Mouse (Mus musculus): ENCODE measurements around the gene Cdk7.

Cdk7 gene

DNA sequence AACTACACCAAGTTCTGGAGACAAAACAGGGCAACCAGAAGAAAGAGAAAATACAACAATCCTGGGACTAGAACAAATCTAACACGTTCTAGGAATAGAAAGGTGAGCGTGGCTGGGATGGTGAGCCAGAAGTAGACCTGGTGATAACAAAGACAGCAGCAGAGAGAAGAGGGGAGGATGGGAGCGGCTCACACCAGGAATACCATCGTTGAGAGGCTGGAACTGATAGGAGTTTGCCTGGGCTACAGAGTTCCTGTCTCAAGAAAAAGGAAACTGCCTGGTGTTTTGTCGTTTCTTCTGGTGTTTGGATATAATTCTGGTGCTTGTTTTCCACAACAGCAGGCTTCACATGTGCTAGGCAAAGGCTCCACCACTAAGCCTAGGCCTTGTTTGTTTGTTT, 2.7 kb downstream of the Cdk7 start:
- CTCF ChIA-PET = no interaction called here

DNA sequence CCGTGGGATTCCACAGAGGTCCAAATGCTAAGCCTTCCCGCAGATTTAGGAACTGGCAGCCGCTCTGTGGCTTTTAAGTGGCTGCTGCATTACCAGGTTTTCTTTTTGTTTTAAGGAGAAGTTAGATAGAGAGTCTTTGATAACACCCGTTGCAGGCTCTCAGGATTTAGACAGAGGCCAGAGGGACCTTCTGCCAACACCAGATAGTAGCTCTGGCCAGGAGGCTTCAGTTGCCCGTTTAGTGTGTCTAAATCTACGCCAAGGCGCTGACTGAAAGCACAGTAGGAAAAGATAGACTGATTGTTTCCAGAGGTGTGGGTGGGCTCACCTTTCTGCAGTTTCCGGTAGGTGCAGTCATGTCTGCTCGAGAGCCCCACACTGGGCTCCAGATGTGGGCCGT, 5.5 kb downstream of the Cdk7 start:
- CTCF ChIA-PET = no interaction called here

GRCm38 (mm10) chr13:100724051-100724754, 6.5 kb downstream of the Cdk7 start:
- CTCF ChIA-PET = no interaction called here

DNA sequence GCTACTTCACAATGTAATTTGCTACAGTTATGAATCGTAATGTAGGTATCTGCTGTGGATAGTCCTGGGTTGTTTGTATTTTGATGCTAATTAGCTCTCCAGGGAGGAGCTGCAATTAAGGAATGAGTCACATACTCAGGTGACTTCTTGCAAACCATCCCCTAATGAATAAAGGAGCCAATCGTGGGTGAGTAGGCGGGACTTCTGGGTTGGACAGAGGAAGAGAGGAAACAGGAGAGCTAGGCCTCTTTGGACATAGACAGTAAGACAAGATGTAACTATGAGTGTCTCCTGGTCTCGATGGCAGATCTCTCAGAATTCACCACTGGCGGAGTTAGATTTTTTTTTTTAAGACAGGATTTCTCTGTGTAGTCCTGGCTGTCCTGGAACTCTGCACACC, 9.1 kb downstream of the Cdk7 start:
- CTCF ChIA-PET = no interaction called here

DNA sequence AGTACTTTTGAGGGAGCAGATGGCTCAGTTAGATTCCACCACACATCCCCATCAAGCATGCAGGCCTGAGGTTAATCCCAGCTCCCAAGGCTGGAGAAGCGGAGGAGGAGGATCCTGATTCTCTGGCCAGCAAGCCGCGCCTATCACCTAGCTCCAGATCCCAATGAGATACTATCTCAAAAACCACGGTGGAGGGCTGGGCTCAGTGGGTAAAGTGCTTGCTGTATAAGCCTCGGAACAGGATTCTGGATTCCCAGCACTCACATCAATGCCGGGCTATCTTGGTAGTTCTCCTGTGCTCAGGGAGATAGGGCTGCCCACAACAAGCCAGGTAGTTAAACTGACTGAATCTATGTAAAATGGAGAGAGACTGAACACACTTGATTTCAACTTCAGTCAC, 15.3 kb downstream of the Cdk7 start:
- CTCF ChIA-PET = no interaction called here

DNA sequence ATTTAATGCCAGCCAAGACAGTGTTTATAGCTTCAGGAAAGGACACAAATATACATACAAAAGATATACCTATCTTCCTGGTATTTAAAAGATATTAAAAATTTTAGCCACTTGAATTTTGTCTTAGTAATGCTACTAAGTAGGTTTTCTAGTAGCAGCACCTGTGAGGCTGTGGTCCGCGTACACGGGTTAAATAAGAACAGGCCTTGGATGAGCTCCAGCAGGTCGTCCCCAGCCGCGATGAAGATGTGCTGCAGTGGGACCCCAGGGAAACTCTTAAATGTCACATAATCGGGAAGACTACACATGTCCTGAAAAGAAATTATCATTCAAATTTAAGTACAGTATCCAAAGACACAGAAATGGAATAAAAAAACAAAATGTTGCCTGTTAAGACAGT, 24.5 kb downstream of the Cdk7 start:
- CTCF ChIA-PET = interaction anchor here (0.6 kb wide), 1 partner anchor 28 kb away, joined by 5 read pairs; no protein-coding TSS in a partner anchor

- CTCF ChIA-PET = no interaction called here
Measured at GRCm38 (mm10) chr13:100703468-100703867, 27.3 kb downstream of the Cdk7 start.

- CTCF ChIA-PET = no interaction called here
Measured at GRCm38 (mm10) chr13:100698866-100699265, 31.9 kb downstream of the Cdk7 start.

- CTCF ChIA-PET = no interaction called here
Measured at GRCm38 (mm10) chr13:100697541-100697940, 33.2 kb downstream of the Cdk7 start.

DNA sequence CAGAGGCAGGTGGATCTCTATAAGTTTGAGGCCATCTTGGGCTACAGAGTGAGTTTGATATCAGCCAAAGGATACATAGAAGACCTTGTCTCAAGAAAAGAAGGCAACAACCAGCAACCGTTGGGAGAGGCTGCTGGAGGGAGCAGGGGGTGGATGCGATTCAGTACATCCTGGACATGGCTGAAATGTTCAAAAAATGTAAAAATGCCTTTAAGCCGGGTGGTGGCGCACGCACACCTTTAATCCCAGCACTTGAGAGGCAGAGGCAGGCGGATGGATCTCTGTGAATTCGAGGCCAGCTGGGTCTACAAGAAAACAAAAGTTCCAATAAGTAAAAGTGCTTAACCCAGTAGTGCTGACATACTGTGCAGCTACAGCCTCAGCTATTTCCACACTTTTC, 43.2 kb downstream of the Cdk7 start:
- CTCF ChIA-PET = no interaction called here

DNA sequence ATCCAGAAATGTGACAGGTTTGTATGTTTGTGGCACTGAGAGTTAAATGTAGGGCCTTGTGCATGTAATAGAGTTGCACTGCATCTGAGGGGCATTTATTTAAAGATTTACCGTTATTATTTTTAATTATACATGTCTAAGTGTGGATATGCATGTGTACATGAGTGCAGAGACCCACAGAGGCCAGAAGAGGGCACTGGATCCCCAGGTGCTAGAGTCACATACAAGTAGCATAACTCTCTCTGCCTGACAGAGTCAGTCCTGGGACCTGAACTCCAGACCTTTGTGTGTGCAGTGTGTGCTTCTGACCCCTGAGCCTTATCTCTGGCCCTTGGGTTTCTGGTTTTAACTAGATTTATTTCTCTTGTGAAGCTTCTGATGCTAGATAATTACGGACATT, 46.4 kb downstream of the Cdk7 start:
- CTCF ChIA-PET = no interaction called here

DNA sequence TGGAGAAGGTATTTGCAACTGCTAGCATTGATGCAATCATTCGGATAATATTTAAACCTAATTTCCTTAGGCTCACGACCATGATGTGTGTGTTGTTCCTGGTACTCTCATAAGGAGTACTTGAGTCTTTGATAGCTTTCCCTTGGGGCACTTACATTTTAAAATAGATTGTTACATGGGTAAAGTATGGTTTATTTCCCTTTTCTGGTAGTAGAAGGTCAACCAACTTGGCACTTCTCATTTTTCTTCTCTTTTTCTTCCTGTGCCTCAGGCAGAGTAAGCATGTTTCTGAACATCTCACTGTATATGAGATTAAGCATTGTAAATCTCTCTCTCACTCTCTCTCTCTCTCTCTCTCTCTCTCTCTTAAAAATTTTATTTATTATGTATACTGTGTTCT, 47.9 kb downstream of the Cdk7 start:
- CTCF ChIA-PET = no interaction called here

GRCm38 (mm10) chr13:100681615-100682014, 49.1 kb downstream of the Cdk7 start:
- CTCF ChIA-PET = interaction anchor here (0.5 to 0.6 kb wide), 2 partner anchors 81 to 140 kb away, joined by 3 to 6 read pairs; no protein-coding TSS in a partner anchor

DNA sequence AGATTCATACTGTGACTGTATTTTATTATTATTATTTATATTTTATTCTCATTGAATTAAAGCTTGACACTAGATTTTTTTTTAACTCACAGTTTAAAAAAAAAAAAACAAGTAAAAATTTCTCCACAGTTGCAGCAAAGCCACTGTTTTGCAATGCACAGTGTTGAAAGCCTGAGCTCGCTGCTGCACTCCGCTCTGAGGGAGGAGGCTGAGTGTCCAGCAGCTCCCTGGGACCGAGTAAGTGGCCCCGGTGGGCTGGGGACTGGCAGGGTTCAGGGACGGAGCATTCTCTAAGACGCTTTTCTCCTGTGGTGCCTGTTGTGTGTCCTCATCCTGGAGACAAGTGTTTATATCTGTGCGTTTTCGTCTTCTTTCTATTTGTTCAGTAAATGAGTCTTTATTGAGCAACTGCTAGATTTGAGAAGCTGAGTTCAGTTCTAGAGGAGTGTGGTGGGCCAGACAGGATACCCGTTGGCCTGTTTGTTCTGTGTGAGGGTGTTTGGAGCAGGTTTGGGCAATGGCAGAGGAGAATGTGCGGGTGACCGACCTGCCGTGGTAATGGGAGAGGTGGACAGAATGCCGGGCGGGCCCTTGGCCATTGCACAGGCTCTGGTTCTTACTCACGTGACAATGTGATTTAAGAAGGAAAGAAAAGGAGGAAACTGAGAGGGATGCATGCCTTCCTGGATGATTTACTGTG, 54.7 kb downstream of the Cdk7 start:
- CTCF ChIA-PET = interaction anchor here (0.6 kb wide), 1 partner anchor 13 kb away, joined by 3 read pairs; no protein-coding TSS in a partner anchor

- CTCF ChIA-PET = no interaction called here
Measured at GRCm38 (mm10) chr13:100670181-100670741, 60.5 kb downstream of the Cdk7 start.

GRCm38 (mm10) chr13:100669291-100670022, 61.3 kb downstream of the Cdk7 start, which contains the start of gene Ccdc125:
Gene Ccdc125, plus strand, starts transcription at chr13:100669717.
- CTCF ChIA-PET = interaction anchor here (0.6 kb wide), 1 partner anchor 118 kb away, joined by 7 read pairs; no protein-coding TSS in a partner anchor

- CTCF ChIA-PET = interaction anchor here (0.7 to 1.1 kb wide), 3 partner anchors 10 to 16 kb away, joined by 3 to 4 read pairs (median 3); no protein-coding TSS in a partner anchor
Measured at GRCm38 (mm10) chr13:100659864-100660456, 70.8 kb downstream of the Cdk7 start.

DNA sequence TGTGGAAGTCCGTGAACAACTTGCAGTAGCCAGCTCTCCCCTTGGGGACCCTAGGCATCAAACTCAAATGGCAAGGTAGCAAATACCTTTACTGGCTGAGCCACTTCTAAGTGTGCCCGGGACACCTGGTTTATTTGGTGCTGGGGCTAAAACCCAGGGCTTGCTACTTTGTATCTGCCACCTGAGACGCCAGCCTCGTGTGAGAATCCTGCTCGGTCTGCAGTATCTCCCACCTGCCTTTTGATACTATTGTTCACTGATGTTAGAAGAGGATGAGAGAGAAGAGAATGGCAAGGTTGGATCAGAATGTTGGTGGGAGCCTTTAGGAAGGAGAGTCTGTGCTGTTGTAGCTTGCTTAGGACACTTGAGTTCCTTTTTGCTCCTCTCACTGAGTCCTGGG, 72.6 kb downstream of the Cdk7 start:
- CTCF ChIA-PET = no interaction called here
